Mouse (Mus musculus) adrenal gland (tissue): Measurements from ENCODE around the gene Plpp2.

ENCODE experiments used
- intact Hi-C: fragments of 180-260 bp; cut with DNase I; formaldehyde crosslinking; loops from one replicate; pipeline ENCODE4 v1.15.1; 2025
- long read RNA-seq, 2 experiments: library from polyadenylated mRNA; unstranded; transcript quantifications; one replicate each; pipeline ENCODE4 v2.0.0; 2020; ENCODE audit warnings: borderline replicate concordance in 1 of 2; ENCODE audit not compliant: insufficient replicate concordance in 1 of 2

Gene Plpp2
- long read RNA-seq, experiment 1, transcript Plpp2-201 (6 exons, 1,654 nt): major isoform, 6 of 19 reads
- long read RNA-seq, experiment 1, partial matches to known transcripts: 0 of 19 reads
- long read RNA-seq, experiment 1, other reads (novel, unspliced or antisense): 6 of 19 reads
- long read RNA-seq, experiment 2, transcript Plpp2-201 (6 exons, 1,654 nt): major isoform, 7 of 12 reads
- long read RNA-seq, experiment 2, partial matches to known transcripts: 2 of 12 reads
- long read RNA-seq, experiment 2, other reads (novel, unspliced or antisense): 2 of 12 reads

DNA sequence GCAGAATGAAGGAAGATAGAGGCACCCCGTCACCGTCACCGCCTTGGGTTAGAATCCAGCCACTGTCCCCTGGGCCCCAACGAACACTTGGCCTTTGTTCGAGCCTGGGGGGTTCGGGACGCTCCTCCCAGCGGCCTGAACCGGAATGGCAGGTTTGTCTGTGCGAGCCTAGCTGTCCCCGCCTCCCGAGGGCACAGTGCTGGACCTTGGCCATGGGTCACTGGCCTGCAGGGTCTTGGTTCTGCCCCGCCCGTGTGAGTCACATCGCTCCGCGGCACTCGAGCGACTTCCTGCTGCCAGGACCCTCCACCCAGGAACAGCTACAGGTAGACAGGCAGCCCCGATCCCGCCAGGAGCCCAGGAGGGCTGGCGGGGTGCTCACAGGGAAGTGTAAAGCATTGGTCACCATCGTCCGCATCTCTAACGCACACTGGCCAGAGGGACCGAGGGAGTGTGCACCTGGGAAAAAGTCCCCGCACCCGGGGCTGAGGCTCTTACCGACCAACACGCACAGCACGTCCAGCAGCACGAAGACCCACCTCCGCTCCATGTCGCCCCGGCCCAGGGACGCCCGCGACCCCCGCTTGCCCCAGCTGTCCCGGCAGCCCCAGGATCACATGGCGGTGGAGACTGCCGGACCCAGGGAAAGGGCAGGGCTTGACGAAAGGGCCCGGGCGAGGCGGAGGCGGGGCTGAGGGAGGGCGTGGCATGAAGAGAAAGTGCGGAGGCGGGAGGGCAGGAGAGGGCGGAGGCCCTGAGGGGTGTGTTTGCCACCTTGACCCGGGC lies at the start of gene Plpp2:
Gene Plpp2, minus strand, starts transcription at position 671 of the 786 bp plus-strand sequence.
- intact Hi-C loops: no loop called here

DNA sequence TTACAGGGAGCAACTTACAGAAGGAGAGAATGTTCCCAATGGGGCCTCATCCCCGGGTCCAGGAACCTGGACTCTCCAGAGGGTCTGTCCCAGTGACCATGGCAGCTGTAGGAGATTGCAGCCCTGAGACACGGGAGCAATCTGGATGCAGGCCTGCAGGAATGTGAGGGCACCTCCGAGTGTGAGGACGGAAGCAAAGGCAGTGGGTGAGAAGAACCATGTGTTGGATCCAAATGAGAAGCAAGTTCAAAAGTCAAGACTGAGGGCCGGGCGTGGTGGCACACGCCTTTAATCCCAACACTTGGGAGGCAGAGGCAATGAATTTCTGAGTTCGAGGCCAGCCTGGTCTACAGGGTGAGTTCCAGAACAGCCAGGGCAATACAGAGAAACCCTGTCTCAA lies 47.9 kb upstream of the Plpp2 start:
- intact Hi-C loops: no loop called here

DNA sequence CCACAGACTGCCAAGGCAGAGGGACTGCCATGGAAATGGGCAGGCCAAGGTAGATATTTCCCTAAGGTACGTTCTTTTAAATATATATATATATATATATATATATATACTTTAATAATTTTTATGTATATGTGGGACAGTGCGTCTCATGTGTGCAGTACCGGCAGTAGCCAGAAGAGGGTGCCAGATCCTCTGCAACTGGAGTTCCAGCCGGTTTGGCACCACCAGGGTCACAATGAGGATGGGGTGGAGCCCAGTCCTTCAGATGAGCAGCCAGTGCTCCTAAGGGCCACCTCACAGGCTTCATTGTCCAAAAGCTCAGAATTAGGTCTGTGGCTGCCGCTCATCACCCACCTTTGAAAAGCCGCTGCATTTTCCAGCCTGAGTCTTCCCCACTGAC lies 47.2 kb upstream of the Plpp2 start:
- intact Hi-C loops: no loop called here

DNA sequence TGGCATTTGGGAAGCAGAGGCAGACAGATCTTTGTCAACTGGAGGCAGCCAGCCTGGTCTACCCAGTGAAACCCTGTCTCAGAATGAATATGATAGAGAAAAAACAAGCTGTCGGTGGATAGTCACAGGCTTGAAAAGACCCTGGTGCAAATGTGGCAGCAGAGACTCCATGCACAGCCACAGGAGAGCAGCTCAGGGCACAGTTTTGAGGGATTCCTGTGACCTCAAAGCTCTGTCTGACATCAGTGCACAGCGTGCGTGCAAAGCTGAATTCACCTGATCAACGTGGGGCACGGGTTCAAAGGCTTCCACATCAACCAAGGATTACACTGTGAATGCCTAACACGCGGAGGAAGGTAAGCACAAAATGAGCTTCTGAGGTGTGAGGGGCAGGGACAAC lies 46.8 kb upstream of the Plpp2 start:
- intact Hi-C loops: no loop called here

DNA sequence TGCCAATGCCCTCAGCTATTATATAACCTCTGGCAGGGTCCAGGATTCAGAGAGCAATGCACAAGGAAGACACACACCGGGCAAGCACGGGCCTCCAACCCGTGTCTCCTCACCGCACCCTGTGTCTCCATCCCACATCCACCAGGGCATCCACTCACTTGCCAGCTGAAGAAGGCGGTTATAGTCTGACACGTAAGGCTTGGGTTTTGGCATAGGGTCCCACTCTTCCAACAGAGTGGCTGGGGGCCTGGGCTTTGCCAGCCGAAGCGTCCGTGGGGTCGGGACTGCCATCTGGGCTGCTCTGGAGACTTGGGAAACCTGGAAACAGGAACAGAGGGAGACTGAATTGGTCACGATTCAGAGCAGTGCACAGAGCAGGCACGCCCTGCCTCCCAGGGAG lies 46.2 kb upstream of the Plpp2 start:
- intact Hi-C loops: no loop called here

DNA sequence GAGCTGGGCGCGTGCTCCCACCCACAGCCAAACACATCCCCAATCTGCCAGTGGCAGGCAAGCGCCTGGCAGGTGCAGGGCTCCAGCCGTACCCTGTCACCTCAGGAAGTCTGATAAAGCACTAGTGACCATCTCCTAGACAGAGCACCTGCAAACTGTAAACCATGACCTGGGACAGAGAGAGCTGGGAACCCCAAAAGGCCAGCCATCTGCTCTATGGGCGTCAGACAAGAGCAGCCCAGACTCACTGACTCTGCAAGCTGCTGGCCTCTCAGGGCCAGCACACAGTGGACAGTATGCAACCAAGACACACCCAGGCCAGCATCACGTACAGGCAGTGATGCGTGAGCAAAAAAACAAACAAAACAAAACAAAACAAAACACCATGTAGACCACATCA lies 45.3 kb upstream of the Plpp2 start:
- intact Hi-C loops: no loop called here

DNA sequence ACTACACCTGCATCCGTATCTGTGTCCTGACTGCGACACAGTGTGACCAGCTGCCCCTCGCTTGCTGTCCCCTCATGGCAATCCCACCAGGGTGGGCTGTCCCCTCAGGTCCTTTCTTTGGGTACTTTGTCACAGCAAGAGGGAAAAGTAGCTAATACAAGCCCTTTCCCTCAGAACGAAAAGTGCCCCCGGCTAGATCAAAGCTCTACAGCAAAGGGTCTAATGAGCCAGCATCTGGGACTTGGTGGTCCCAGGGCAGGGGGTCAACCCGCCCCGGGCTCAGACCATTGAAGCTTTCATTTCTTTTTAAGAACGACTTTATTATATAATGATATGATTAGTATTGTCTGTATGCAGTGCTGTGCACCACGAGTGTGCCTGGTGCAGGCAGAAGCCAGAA lies 44.7 kb upstream of the Plpp2 start:
- intact Hi-C loops: no loop called here

DNA sequence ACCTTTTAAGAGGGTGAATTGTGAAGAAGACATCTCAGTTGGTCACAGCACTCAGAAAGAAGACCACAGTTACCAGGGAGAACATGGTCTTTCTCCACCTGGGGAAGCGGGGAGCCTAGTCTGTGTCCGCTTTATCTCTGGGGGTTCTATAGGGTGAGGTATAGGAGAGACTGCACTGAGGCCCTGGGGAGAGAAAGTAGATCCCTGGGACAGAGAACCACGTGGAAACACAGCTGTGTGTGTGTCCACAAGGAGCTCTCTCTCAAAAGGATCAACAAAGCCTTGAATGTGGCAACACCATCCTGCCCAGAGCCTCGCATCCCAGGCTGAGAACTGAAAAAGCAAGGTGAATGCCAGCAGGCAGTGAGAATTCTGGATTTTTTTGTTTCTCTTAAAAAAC lies 43.8 kb upstream of the Plpp2 start:
- intact Hi-C loops: no loop called here

DNA sequence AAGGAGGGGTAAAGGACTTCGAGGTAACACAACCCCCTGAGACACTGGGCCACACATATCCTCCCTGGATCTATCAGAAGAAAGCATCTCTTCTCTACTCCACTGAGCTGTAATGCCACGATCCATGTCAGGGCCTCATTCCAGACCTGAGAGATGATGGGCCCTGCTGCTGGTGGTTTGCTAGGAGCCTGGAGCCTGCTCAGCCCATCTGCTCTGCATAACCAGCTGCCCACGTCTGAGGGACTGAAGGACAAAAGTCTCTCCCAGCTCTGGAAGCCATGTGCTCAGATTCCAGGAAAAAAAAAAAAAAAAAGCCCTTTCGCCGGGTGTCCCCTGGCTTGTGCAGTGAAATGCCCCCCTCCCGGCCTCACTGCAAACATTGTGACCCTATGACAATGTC lies 42.2 kb upstream of the Plpp2 start:
- intact Hi-C loops: no loop called here

DNA sequence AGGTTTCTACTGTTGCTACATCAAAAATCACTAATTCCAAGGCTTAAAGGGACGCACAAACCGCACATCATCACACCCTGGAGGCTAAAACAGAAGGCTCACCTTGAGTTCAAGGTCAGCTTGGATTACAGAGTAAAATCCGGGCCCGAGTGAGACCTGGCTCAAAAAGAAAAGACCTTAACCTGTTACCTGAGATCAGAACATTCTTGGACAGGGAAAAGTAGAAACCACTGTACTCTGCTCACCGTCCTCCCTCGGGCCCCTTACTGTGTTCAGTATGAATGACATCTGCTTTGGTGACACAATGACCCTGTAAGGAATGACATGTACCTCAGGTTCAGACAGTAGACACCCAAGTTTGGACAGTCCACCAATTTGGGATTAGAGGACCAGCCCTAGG lies 41.2 kb upstream of the Plpp2 start:
- intact Hi-C loops: no loop called here

DNA sequence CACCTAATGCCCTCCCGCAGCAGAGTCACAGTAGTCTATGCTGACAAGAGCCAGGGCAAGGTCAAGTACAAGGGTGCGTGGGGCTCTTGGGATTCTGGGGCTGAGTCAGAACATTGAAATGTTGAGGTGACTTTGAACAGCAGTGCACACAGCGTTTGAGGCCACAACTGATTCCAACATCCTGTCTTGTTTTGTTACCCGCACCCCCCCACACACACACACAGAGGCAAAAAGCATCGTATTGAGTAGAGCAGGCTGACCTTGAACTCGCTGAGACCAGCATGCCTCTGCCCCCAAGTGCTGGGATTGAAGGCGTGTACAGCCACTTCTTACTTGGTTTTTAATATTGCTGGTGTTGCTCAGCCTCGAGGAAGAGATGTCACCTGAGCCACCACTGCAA lies 40.8 kb upstream of the Plpp2 start:
- intact Hi-C loops: no loop called here

DNA sequence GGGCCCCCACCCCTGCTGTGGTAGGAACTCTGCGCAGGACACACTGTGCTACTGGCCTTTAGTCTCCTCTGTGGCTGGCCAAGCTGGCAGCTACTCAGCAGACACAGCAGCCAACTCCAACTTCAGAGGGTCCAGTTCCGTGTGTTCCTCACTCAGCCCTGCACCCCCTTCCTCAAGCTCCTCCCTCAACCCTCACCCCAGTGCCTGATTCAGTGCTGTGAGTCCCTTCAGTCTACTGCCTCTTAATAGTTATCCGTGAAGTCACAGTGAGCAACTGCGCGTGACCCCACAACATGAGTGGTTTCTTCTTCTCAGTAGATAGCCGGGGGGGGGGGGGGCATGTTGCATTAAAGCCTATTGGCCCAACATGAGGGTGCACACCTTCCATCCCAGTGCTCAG lies 40.0 kb upstream of the Plpp2 start:
- intact Hi-C loops: no loop called here

DNA sequence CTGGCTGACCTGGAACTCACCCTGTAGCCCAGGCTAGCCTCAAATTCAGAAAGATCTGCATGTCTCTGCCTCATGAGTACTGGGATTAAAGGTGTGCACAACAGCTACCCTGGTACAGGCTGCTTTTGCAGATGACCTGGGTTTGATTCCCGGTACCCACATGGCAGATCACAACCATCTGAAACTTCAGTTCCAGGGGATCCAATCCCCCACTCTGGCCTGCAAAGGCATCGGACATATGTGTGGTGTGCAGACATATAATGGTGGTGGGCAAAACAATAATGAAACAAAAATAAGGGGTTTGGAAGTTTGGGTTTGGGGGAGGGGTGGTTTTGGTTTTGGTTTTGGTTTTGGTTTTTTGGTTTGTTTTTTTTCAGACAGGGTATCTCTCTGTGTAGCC lies 37.7 kb upstream of the Plpp2 start:
- intact Hi-C loops: no loop called here

DNA sequence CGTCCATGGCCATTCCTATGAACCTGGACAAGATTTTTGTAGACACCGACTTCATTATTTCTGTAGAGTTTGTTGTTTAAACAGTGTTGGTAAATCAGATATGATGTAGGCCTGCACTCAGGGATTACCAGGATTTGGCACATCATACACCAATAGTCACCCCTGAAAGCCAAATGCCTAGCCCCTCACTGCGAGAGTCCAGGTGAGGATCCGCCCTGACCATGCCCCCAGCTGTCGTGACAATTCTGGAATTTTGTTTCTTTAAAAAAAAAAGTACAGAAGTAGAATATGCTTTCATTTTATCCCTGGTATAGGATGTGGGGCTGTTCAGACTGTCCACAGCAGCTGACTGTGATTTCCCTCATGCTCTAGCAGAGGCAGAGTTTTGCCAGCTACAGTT lies 36.3 kb upstream of the Plpp2 start:
- intact Hi-C loops: no loop called here

DNA sequence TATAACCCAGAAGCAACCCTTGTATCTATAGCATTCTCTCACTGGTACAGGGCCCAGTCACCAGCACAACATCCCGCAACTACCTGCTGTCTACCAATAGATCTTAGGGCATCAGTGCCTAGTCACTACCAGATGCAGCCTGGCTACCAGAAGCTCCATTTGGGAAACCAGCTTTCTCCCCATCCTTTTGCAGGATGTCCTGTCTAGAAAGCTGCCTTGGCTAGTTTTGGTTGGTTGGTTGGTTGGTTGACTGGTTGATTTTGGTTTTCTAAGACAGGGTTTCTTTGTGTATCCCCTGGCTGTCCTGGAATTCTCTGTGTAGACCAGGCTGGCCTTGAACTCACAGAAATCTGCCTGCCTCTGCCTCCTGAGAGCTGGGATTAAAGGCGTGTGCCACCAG lies 26.1 kb upstream of the Plpp2 start:
- intact Hi-C loops: no loop called here

DNA sequence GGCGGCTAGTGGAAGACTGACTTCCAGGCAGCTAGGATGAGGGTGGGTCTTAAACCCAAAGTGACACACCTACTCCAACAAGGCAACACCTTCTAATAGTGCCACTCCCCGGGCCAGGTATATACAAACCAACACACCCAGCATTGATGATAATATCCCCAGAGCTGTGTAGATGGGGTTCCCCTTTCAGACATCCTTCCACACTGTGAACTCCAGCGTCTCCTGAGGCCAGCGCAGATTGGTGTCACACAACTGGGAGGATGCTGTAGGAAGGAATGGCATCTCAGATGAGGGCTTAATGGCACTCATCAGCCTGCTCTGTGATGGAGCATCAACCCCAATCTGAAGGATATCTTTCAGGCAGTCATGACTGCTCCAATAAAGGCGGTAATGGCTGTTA lies 23.9 kb upstream of the Plpp2 start:
- intact Hi-C loops: no loop called here

DNA sequence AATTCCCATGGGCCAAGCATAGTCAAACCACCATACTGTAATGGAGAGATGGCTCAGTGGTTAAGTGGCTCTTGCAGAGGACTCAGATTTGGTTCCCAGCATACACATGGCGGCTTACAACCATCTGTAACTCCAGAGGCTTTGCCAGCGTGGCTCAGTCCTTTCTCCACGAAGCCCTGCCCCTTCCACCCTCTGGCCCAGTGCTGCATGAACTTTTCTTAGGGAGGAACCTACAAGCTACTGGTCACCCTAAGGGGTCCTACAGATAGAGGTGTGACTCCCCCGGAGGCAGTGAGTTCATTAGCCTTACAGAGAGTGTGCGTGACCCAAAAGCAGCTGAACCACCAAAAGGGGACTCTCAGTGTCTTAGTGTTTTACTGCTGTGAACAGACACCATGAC lies 23.4 kb upstream of the Plpp2 start:
- intact Hi-C loops: no loop called here

DNA sequence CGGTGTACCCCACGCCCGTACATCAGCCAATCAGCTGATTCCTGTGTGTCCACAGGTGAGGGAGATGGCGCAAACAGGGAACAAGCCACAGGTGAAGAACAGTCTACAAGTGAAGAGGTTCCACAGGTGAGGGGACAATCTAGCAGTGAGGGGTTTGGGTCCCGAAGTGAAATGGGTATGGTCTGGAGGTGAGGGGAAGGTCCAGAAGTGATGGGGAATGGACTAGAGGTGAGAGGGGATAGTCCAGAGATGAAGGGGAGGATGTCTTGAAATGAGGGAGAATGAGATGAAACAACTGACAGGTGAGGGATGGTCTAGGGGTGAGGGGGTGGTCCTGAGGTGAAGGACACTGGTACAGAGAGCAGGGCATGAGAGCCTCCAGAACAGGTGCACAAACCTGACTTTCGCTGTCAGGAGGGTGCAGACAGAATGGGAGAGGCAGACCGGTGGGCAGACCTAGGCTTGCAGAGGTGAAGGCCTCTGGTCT lies 21.7 kb upstream of the Plpp2 start:
- intact Hi-C loops: no loop called here

DNA sequence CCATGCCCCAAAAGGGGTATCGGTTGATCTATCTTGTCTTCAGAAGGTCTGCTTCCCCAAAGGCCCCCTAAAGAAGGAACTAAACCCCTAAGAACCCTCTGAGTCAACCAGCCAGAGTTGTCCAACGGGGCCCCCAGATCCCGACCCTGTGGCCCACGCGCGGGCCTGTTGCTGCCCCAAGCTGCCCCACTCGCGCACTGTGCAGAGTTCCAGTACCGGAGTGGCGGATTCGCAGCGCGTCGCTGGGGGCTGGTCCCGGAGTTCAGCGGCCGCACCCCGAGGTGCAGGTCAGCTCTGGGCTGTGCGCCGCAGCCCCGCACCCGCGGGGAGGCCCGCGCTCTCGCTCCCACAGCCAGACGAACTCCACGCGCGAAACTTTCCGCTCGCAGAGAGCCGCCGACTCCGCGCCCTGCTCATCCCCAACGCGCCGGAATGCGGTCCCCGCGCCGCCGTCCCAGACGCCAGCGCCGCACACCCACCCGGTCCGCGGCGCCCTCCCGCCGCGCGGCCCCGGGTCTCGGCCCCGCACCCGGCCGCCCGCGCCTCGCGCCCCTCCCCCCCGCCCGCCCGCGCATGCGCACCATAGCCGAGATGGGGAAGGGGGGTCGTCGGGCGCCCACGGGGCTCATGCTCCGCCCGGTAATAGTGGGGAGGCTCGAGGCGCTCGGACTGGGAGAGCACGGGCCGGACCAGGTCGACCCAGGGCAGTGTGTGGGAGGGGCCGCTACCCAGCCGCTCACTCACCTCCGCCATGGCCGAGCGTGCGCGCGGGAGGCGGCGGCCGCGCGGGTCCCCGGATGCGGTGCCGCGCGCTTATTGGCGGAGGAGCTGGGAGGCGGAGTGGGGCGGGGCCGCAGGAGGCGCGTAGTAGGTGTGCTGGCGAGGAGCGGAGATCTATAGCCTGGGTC lies 21.0 kb upstream of the Plpp2 start, which contains the start of gene Mier2:
Gene Mier2, minus strand, starts transcription at position 870 of the 908 bp plus-strand sequence.
- intact Hi-C loops: no loop called here

DNA sequence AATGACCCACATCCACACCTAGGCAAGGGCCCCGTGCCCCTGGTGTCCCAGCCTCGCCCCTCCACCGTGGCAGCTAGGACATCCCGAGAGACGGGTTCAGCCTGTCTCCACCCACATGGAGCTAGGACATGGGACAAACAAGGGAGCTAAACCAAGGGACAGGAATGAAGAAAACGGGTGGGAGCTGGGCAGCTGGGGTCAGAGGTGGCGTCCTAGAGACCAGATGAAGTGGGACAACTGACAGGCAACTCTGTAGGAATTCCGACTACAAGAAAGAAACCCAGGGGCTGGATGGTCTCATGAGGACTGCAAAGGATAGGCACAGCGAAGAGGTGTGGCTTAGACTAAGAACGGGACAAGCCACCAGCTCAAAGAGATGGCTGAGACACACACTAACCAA lies 20.1 kb upstream of the Plpp2 start:
- intact Hi-C loops: no loop called here

DNA sequence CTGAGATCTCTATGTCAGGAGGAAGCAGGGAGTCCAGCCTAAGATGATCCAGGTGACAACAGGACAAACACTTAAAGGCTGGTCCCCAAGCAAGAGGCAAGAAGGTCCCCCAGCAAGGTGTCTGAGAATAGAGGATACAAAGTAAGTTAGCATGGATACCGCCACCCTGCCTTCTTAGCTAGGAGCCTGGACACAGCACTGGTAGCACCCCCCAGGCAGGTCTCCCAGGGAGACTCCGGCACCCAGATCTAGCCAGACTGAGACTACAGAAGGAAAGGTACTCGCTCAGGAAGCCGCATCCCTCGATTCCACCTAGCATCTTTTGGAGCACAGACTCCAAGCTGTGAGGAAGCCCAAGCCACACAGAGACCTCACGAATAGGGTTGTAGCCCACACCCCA lies 19.6 kb upstream of the Plpp2 start:
- intact Hi-C loops: no loop called here

DNA sequence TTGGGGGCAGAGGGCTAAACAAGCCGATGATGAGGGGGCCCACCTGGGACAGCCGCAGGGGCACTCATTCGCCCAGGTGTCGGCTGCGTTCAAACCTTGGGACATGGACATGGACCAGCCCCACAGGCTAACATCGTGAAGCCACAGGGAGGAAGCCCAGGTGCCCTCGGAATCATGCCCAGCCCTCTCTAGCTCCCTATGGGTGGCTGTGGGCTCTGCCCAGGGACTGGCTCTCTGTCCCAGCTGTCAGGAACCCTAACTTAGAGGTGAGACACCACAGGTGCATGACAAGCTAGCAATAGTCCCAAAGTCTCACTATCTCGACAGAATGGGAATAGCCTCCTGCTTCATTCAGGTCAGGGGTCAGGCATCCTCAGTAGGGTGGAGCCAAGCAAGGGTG lies 18.9 kb upstream of the Plpp2 start:
- intact Hi-C loops: no loop called here
